Mouse (Mus musculus): Measurements from ENCODE around the gene Tiam1.

Gene Tiam1

GRCm38 (mm10) chr16:89765470-89765869 lies 378.1 kb downstream of the Tiam1 start:
- DNase-seq = peak; percentile 20

- DNase-seq = no peak
Observed at GRCm38 (mm10) chr16:89763812-89764211, 379.8 kb downstream of the Tiam1 start.

DNA sequence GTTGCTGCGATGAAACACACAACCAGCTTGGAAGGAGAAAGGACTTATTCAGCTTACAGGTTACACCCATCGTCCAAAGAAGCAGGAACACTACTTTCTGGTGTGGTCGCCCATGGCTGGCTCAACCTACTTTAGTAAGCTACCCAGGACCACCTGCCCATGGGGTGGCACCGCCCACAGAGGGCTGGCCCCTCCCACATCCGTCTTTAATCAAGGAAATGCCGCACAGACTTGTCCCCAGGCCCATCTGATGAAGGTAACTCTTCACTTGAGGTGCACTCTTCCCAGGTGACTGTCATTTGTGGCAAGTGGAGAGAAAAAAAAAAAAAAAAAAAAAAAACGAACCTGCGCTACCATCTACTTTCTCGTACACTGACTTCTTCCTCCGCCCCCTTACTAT lies 381.0 kb downstream of the Tiam1 start:
- DNase-seq = no peak

DNA sequence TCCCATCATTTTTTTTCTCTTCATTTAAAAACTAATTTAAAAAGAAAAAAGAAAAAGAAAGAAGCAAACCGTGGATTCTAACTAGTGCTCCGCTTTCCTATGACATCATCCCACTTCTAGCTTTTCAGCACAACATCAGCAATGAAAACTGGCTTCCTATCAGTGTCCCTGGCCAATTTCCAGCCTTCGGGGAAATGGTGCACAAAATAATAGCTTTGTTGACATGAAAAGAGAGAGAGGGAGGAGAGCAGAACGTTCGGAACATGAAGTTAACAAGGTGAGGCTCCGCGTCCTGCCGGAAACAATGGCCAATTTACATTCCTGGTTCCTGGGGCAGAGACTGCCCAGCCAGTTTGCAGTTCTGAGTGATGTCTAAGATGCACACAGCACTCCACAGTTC lies 381.5 kb downstream of the Tiam1 start:
- DNase-seq = peak; percentile 13

GRCm38 (mm10) chr16:89757384-89757783 lies 386.2 kb downstream of the Tiam1 start:
- DNase-seq = no peak

DNA sequence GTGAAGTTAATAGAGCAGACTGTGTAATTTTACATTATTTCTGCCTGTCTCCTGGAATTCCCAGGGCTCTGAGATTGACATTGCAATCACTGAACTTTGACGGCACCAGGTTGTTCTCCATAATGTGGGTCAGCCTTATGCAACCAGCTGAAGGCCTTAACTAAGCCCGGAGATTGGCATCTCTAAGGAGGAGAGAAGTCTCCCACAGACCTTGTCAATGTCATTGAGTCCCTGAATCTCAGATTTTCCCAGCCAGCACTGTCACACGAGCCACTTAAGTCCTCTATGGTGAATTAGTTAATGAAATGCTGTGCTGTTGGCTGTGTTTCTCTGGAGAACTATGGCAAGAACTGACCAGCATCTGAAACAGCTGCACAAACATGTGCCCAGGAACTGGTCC lies 388.9 kb downstream of the Tiam1 start:
- no peak for DNase-seq

- DNase-seq = no peak
Observed at GRCm38 (mm10) chr16:89747864-89748263, 395.7 kb downstream of the Tiam1 start.

GRCm38 (mm10) chr16:89739559-89739958 lies 404.0 kb downstream of the Tiam1 start:
- DNase-seq = no peak

DNA sequence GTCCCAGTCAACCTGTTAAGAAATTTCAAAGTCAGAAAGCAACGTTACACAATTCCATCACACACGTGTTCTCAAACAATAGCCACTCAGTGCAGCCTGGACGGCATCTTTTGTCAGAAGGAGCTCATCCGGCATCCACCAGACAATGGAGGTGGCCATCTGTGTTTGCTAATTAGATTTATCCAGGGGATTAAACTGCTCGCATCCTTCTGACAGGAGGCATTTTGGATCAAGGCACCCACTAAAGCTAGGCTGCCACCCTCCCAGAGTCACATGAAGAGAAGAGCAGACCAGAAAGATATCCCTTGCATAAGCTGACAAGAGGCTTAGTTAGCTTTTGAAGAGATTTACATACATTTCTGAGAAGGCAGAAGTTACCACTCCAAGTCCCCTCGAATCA lies 404.6 kb downstream of the Tiam1 start:
- no peak for DNase-seq
